In the genomic region with DNA sequence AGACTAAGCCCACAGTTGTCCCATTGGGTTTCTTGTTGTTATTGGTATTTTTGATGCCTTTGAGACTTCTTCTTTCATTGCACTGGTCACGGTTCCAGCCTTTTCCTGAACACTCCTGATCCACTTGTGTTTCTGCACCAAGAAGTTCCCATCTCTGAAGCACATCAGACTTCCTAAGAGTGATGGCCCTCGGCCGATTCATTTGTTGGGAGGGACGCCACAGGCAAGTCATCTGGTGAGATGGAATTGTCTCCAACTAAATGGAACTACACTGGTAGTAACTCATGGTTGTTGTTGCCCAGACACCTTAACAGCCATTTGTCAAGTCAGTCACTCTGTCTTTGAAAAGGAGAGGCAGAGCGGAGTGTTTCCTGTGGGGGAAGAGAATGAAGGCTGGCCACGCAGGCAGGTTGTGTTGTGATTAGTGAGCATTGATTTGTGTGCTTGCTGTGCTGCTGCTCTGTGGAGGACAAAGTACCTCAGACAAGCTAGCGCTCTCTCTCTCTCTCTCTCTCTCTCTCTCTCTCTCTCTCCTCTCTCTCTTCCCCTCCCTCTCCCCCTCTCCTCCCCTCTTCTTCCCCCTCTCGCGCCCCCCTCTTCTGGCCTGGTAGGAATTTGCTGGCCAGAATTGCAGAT, we compare ENCODE assay signal across 20 mouse cellular contexts.
DNase-seq lines count a peak whose midpoint lies in the region; ATAC-seq lines count a peak whose summit lies in the region.
"Had no signal": no experiment of that assay in that cellular context is flagged by ENCODE, and none has a peak within 500 bp of the region (broad histone marks: within the 10 kb centered on the region; RNA-seq: fewer than 3 reads in every experiment).

No protein-coding gene starts in this region.

- no peaks in the 10 kb centered on the region for H3K9me3 ChIP-seq in kidney, embryonic 15.5 days (replicated peaks)
- H3K9me3 ChIP-seq in midbrain, embryonic 15.5 days: no peaks in the 10 kb centered on the region
- H3K9me3 ChIP-seq in midbrain, embryonic 16.5 days (replicated peaks; ENCODE audit: control insufficient read depth, low read length, poor library complexity, severe bottlenecking): no peaks in the 10 kb centered on the region
- no peaks in the 10 kb centered on the region for H3K9me3 ChIP-seq in neural tube, embryonic 14.5 days (ENCODE audit: control insufficient read depth, low read length)
- H3K9me3 ChIP-seq: embryonic facial prominence, embryonic 10.5 days; forebrain, embryonic 13.5 days; heart, embryonic 12.5 days; hindbrain, embryonic 10.5 days had no signal

- no peak overlapping the region for H3K4me3 ChIP-seq in kidney, embryonic 15.5 days (replicated peaks)
- no peak overlapping the region for H3K4me3 ChIP-seq in midbrain, embryonic 15.5 days
- no peak overlapping the region for H3K4me3 ChIP-seq in midbrain, embryonic 16.5 days (ENCODE audit: low read depth, low read length)
- no peak overlapping the region for H3K4me3 ChIP-seq in neural tube, embryonic 14.5 days (ENCODE audit: low read depth, low read length)
- H3K4me3 ChIP-seq: embryonic facial prominence, embryonic 10.5 days; forebrain, embryonic 13.5 days; heart, adult 2 months; heart, embryonic 12.5 days; hindbrain, embryonic 10.5 days had no signal

- no peaks in the 10 kb centered on the region for H3K36me3 ChIP-seq in kidney, embryonic 15.5 days
- H3K36me3 ChIP-seq in midbrain, embryonic 15.5 days (replicated peaks): no peaks in the 10 kb centered on the region
- H3K36me3 ChIP-seq in midbrain, embryonic 16.5 days (ENCODE audit: control insufficient read depth, insufficient read depth, low read length): no peaks in the 10 kb centered on the region
- no peaks in the 10 kb centered on the region for H3K36me3 ChIP-seq in neural tube, embryonic 14.5 days (ENCODE audit: control insufficient read depth, insufficient read depth, low read length)
- H3K36me3 ChIP-seq: embryonic facial prominence, embryonic 10.5 days; heart, embryonic 12.5 days; hindbrain, embryonic 10.5 days had no signal

- DNase-seq in kidney, postnatal 10 days: no peak
- peak; percentile 45 for DNase-seq in mesoderm, embryonic 11.5 days (ENCODE audit: low read depth, low spot score)
- DNase-seq in lung, adult 18-20 months: no peak
- no peak for DNase-seq in urinary bladder, adult 18-20 months (ENCODE audit: low spot score in 2 of 2)
- DNase-seq: adrenal gland, adult 2 months; adrenal gland, postnatal 36 days; cerebellum, adult 11 months; cerebellum, adult 8-10 months; cerebellum, postnatal 25 days; forebrain, postnatal 0 days; gastrocnemius, postnatal 14 days; heart, adult 2 months had no signal

- ATAC-seq in kidney, embryonic 15.5 days (replicated peaks; ENCODE audit: low FRiP score): 0 out of 2 replicates have a peak, but pooled peaks have one; percentile 25
- 0 out of 2 replicates have a peak, but pooled peaks have one; percentile 28 for ATAC-seq in midbrain, embryonic 15.5 days (replicated peaks)
- ATAC-seq in midbrain, embryonic 16.5 days: no peak
- ATAC-seq in neural tube, embryonic 14.5 days (ENCODE audit: low read depth): peak; percentile 67
- ATAC-seq: forebrain, embryonic 13.5 days; forebrain, postnatal 0 days had no signal

- H3K4me2 ChIP-seq in kidney, embryonic 15.5 days: no peak overlapping the region
- no peak overlapping the region for H3K4me2 ChIP-seq in midbrain, embryonic 15.5 days
- H3K4me2 ChIP-seq in midbrain, embryonic 16.5 days (ENCODE audit: low read length): no peak overlapping the region
- H3K4me2 ChIP-seq in neural tube, embryonic 14.5 days (ENCODE audit: low read depth, low read length): no peak overlapping the region
- H3K4me2 ChIP-seq: forebrain, embryonic 13.5 days; heart, embryonic 12.5 days had no signal

- H3K27me3 ChIP-seq in kidney, embryonic 15.5 days: no peaks in the 10 kb centered on the region
- no peaks in the 10 kb centered on the region for H3K27me3 ChIP-seq in midbrain, embryonic 15.5 days (replicated peaks)
- no peaks in the 10 kb centered on the region for H3K27me3 ChIP-seq in midbrain, embryonic 16.5 days (ENCODE audit: control insufficient read depth, insufficient read depth, low read depth, low read length)
- H3K27me3 ChIP-seq in neural tube, embryonic 14.5 days (ENCODE audit: control insufficient read depth, insufficient read depth, low read length): no peaks in the 10 kb centered on the region
- H3K27me3 ChIP-seq: forebrain, embryonic 13.5 days; heart, embryonic 12.5 days had no signal

- H3K4me1 ChIP-seq in kidney, embryonic 15.5 days: peaks cover 4% of the 10 kb centered on the region; the same call in 1 of the 2 replicates
- no peaks in the 10 kb centered on the region for H3K4me1 ChIP-seq in midbrain, embryonic 15.5 days
- H3K4me1 ChIP-seq in midbrain, embryonic 16.5 days (ENCODE audit: control insufficient read depth, insufficient read depth, low read length): no peaks in the 10 kb centered on the region; the same call in 1 of the 2 replicates
- no peaks in the 10 kb centered on the region for H3K4me1 ChIP-seq in neural tube, embryonic 14.5 days (ENCODE audit: control insufficient read depth, insufficient read depth, low read length)
- H3K4me1 ChIP-seq: forebrain, embryonic 13.5 days had no signal

- no peak overlapping the region for H3K27ac ChIP-seq in kidney, embryonic 15.5 days
- no peak overlapping the region for H3K27ac ChIP-seq in midbrain, embryonic 15.5 days
- no peak overlapping the region for H3K27ac ChIP-seq in midbrain, embryonic 16.5 days (ENCODE audit: low read length)
- H3K27ac ChIP-seq in neural tube, embryonic 14.5 days (ENCODE audit: low read depth, low read length): no peak overlapping the region
- H3K27ac ChIP-seq: forebrain, embryonic 13.5 days; heart, adult 2 months; hindbrain, embryonic 10.5 days had no signal

- WGBS in kidney, embryonic 15.5 days: 44% methylated on average over 9 of the region's 9 CpGs
- WGBS in midbrain, embryonic 15.5 days: 79% methylated on average over 9 of the region's 9 CpGs
- WGBS in midbrain, embryonic 16.5 days: 77% methylated on average over 7 of the region's 9 CpGs
- WGBS in neural tube, embryonic 14.5 days: 23% methylated on average over 9 of the region's 9 CpGs

- no peak overlapping the region for H3K9ac ChIP-seq in kidney, embryonic 15.5 days
- H3K9ac ChIP-seq in midbrain, embryonic 15.5 days: no peak overlapping the region
- H3K9ac ChIP-seq in midbrain, embryonic 16.5 days (ENCODE audit: low read depth, low read length): no peak overlapping the region
- no peak overlapping the region for H3K9ac ChIP-seq in neural tube, embryonic 14.5 days (replicated peaks; ENCODE audit: low read depth, low read length)
- H3K9ac ChIP-seq: forebrain, embryonic 13.5 days; forebrain, postnatal 0 days; heart, embryonic 12.5 days had no signal
